Mouse (Mus musculus) limb, embryonic 10.5 days (tissue): ENCODE results near the gene Zic5. TPM values are rescaled to one million over a fixed set of nuclear protein-coding genes. Genes with fewer than 3 reads are reported as not detected.

ENCODE experiments used
- DNase-seq: peaks from one replicate; pipeline ENCODE4 v3.0.0-alpha.2; 2017; ENCODE audit warnings: low spot score
- H3K27ac ChIP-seq: fragments of 300-500 bp; sonication (generic); 2 replicates; pipeline ENCODE4 v1.5.1; 2016; ENCODE audit warnings: mild to moderate bottlenecking
- H3K27me3 ChIP-seq: fragments of 300-500 bp; sonication (generic); 2 replicates; pipeline ENCODE4 v1.6.1; 2016; ENCODE audit warnings: low read depth, mild to moderate bottlenecking; ENCODE audit not compliant: poor library complexity, severe bottlenecking
- H3K36me3 ChIP-seq: fragments of 300-500 bp; sonication (generic); 2 replicates; pipeline ENCODE4 v1.6.1; 2016; ENCODE audit warnings: mild to moderate bottlenecking, moderate library complexity
- H3K4me1 ChIP-seq: fragments of 300-500 bp; sonication (generic); 2 replicates; pipeline ENCODE4 v1.6.1; 2016
- H3K4me3 ChIP-seq: fragments of 300-500 bp; sonication (generic); 2 replicates; pipeline ENCODE4 v1.5.1; 2016; ENCODE audit warnings: mild to moderate bottlenecking, moderate library complexity
- H3K9me3 ChIP-seq: fragments of 300-500 bp; sonication (generic); replicated peaks from 2 replicates; pipeline ENCODE4 v1.6.1; 2016; ENCODE audit warnings: mild to moderate bottlenecking
- WGBS: fragments of 180-500 bp; shearing (Covaris S2); methylation state at CpG from one replicate; pipeline ENCODE4 v1.1.7; 2016; 5-methylcytosine and 5-hydroxymethylcytosine counted together
- polyA plus RNA-seq: library from polyadenylated mRNA; unstranded; fragments of >200 nt; fragmentation: Nextera tagmentation; extraction: Ambion mirVana; gene quantifications from 2 replicates; pipeline ENCODE4 v1.2.1, GENCODE M21; 2016

Zic5 gene
- polyA plus RNA-seq, 1 experiment from 2014 or later, result 14.9 TPM

DNA sequence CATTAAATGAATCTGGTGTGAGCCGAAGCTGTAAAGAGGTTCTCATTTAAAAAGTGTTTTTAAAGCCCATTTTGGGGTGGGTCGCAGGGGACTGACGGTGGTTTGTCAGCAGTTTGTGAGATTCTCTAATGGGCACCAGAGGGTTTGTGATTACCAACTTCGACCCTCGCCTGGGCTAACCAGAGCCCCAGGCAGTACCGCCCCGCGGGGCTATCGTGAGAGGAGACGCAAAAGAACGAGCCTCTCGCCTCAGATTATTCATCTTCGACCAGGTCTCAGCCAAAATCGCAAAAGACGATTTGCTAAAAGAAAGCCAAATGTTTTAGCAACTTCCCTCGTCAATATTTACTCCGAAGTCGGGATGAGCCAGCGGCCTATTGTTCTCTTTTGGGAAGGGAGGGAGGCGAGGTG, 11.8 kb upstream of the Zic5 start:
- WGBS, result under 1% methylated on average over 20 of the region's 20 CpGs
- peak overlapping the region; percentile 97 for H3K27ac ChIP-seq
- peak overlapping the region; percentile 88 for H3K4me3 ChIP-seq
- DNase-seq, result peak; percentile 66
- peaks cover 74% of the 10 kb centered on the region for H3K4me1 ChIP-seq
- peaks cover 19% of the 10 kb centered on the region for H3K36me3 ChIP-seq
- peaks cover 81% of the 10 kb centered on the region for H3K27me3 ChIP-seq
- no peaks in the 10 kb centered on the region for H3K9me3 ChIP-seq

GRCm38 (mm10) chr14:122476822-122477215, 11.3 kb upstream of the Zic5 start:
- H3K36me3 ChIP-seq, result peaks cover 19% of the 10 kb centered on the region
- peaks cover 78% of the 10 kb centered on the region for H3K27me3 ChIP-seq
- WGBS, result under 1% methylated on average over 18 of the region's 18 CpGs
- peak overlapping the region; percentile 88 for H3K4me3 ChIP-seq
- peak; percentile 37 for DNase-seq
- H3K9me3 ChIP-seq, result no peaks in the 10 kb centered on the region
- H3K4me1 ChIP-seq, result peaks cover 74% of the 10 kb centered on the region
- peak overlapping the region; percentile 97 for H3K27ac ChIP-seq

- Histone ChIP-seq H3K27ac (peak overlapping the region; percentile 97), H3K9me3 (no peaks in the 10 kb centered on the region), H3K4me1 (peaks cover 75% of the 10 kb centered on the region), H3K4me3 (peak overlapping the region; percentile 88), H3K27me3 (peaks cover 75% of the 10 kb centered on the region), H3K36me3 (peaks cover 19% of the 10 kb centered on the region)
- peak; percentile 73 for DNase-seq
- WGBS, result under 1% methylated on average over 62 of the region's 62 CpGs
These were observed 10.8 kb upstream of the Zic5 start for GRCm38 (mm10) chr14:122476041-122476821.

- H3K36me3 ChIP-seq, result peaks cover 19% of the 10 kb centered on the region
- peak overlapping the region; percentile 88 for H3K4me3 ChIP-seq
- no peaks in the 10 kb centered on the region for H3K9me3 ChIP-seq
- H3K27me3 ChIP-seq, result peaks cover 75% of the 10 kb centered on the region
- H3K27ac ChIP-seq, result peak overlapping the region; percentile 97
- peak; percentile 75 for DNase-seq
- peaks cover 72% of the 10 kb centered on the region for H3K4me1 ChIP-seq
- under 1% methylated on average over 65 of the region's 65 CpGs for WGBS
These were observed 10.1 kb upstream of the Zic5 start for GRCm38 (mm10) chr14:122475557-122476040.

DNA sequence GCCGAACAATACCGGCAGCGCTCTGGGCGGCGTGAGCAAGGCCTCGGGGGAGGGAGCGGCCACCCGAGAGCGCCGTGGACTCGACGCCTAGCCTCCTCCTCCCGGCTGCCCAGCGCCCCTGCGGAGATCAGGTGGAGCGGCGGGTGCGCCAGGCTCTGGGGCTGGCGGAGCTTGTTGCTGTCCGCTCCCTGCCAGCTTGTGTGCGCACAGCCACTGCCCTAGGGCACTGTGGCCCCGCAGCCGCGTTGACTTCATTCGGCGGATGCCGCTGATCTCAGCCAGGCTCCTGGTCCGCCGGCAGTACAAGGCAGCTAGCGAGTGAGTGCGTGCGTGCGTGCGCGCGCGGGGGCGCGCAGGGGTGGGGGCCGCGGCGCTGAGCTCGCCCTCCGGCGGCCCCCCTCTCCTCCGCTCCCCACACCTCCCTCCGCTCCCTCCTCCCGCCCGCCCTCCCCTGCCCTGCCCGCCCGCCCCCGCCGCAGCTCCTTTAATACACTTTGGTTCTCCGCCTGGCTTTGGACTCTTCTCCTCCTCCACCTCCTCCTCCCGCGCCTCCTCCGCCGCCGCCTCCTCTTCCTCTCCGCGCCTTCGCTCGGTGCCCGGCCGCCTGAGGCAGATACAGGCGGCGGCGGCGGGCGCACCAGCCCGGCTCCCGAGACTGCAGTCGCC, 9.5 kb upstream of the Zic5 start, which contains the start of gene Zic2:
Zic2 (plus strand) TSS at position 545 of the 666 bp plus-strand sequence.
- no peaks in the 10 kb centered on the region for H3K9me3 ChIP-seq
- peaks cover 66% of the 10 kb centered on the region for H3K4me1 ChIP-seq
- H3K27ac ChIP-seq, result peak within 1 kb of the TSS; percentile 97
- peaks cover 75% of the 10 kb centered on the region for H3K27me3 ChIP-seq
- WGBS, result under 1% methylated on average over 52 of the region's 73 CpGs
- DNase-seq, result peak; percentile 86
- peak within 1 kb of the TSS; percentile 88 for H3K4me3 ChIP-seq
- H3K36me3 ChIP-seq, result peaks cover 19% of the 10 kb centered on the region

GRCm38 (mm10) chr14:122474041-122474890, 8.8 kb upstream of the Zic5 start:
- peaks cover 83% of the 10 kb centered on the region for H3K27me3 ChIP-seq
- peaks cover 72% of the 10 kb centered on the region for H3K4me1 ChIP-seq
- H3K36me3 ChIP-seq, result peaks cover 19% of the 10 kb centered on the region
- DNase-seq, result peak; percentile 88
- H3K4me3 ChIP-seq, result peak overlapping the region; percentile 88
- H3K27ac ChIP-seq, result peak overlapping the region; percentile 97
- WGBS, result under 1% methylated on average over 57 of the region's 57 CpGs
- no peaks in the 10 kb centered on the region for H3K9me3 ChIP-seq

GRCm38 (mm10) chr14:122473211-122473751, 7.8 kb upstream of the Zic5 start:
- under 1% methylated on average over 17 of the region's 17 CpGs for WGBS
- Histone ChIP-seq H3K27ac (peak overlapping the region; percentile 97), H3K9me3 (no peaks in the 10 kb centered on the region), H3K36me3 (peaks cover 11% of the 10 kb centered on the region), H3K4me3 (peak overlapping the region; percentile 88), H3K27me3 (peaks cover 84% of the 10 kb centered on the region), H3K4me1 (peaks cover 74% of the 10 kb centered on the region)
- peak; percentile 67 for DNase-seq

DNA sequence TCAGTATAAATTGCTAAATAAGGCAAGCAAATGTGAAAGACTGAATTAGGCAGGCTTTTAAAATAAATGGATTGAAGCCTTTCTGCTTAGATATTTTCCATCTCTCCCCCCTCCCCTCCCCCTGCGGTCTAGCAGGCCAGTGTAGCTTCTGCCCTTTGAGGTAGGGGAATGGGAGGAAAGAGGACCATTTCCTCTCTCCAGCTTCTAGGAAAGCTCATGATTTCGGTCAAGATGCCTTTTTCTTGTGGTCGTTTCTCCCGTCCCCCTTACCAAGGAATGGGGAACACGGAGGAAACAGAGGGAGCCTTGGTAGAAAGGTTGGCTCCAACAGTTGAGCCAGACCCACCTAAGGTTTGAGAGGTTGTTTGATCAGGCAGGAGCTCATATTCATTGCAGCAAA, 7.2 kb upstream of the Zic5 start:
- peaks cover 86% of the 10 kb centered on the region for H3K27me3 ChIP-seq
- peak overlapping the region; percentile 97 for H3K27ac ChIP-seq
- no peaks in the 10 kb centered on the region for H3K9me3 ChIP-seq
- peaks cover 7% of the 10 kb centered on the region; the same call in 1 of the 2 replicates for H3K36me3 ChIP-seq
- H3K4me1 ChIP-seq, result peaks cover 78% of the 10 kb centered on the region
- H3K4me3 ChIP-seq, result peak overlapping the region; percentile 88
- WGBS, result 0% methylated on average over 5 of the region's 5 CpGs
- no peak for DNase-seq

DNA sequence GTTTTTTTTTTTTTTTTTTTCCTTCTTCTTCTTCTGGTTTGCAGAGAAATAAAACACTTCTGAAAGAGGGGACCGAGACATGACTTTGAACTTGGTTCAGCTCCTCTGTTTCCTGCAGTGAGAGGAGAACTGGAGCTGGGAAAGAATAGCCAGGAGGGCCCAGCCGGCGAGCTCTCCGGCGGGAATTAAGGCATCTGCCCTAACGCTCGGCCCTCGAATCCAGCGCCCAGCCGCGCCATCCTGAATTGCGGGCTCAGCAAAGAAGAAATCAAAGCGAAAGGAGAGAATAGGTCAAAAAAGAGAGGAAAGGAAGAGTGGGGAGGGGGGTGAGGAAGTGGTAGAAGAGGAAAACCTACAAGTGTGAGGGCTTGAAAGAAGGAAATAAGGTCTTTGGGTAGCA, 6.7 kb upstream of the Zic5 start:
- DNase-seq, result peak; percentile 56
- Histone ChIP-seq H3K4me1 (peaks cover 81% of the 10 kb centered on the region), H3K36me3 (peaks cover 7% of the 10 kb centered on the region; the same call in 1 of the 2 replicates), H3K27me3 (peaks cover 91% of the 10 kb centered on the region), H3K27ac (peak overlapping the region; percentile 97), H3K4me3 (peak overlapping the region; percentile 88), H3K9me3 (no peaks in the 10 kb centered on the region)
- WGBS, result 0% methylated on average over 13 of the region's 13 CpGs

- peaks cover 82% of the 10 kb centered on the region for H3K4me1 ChIP-seq
- WGBS, result 10% methylated on average over 30 of the region's 31 CpGs
- no peaks in the 10 kb centered on the region for H3K9me3 ChIP-seq
- peaks cover 93% of the 10 kb centered on the region for H3K27me3 ChIP-seq
- H3K4me3 ChIP-seq, result peak overlapping the region; percentile 88
- H3K36me3 ChIP-seq, result peaks cover 5% of the 10 kb centered on the region; the same call in 1 of the 2 replicates
- peak overlapping the region; percentile 44; the same call in 1 of the 2 replicates for H3K27ac ChIP-seq
- peak; percentile 42 for DNase-seq
These were observed 6.1 kb upstream of the Zic5 start for GRCm38 (mm10) chr14:122471449-122472085.

GRCm38 (mm10) chr14:122468971-122469755, 3.7 kb upstream of the Zic5 start:
- Histone ChIP-seq H3K4me3 (peak overlapping the region; percentile 38), H3K27ac (peak overlapping the region; percentile 80)
- WGBS, result 2% methylated on average over 28 of the region's 28 CpGs

More at GRCm38 (mm10) chr14:122468971-122469755, 3.7 kb upstream of the Zic5 start:
- Histone ChIP-seq H3K9me3 (no peaks in the 10 kb centered on the region), H3K27me3 (peaks cover 93% of the 10 kb centered on the region), H3K36me3 (no peaks in the 10 kb centered on the region), H3K4me1 (peaks cover 75% of the 10 kb centered on the region)
- peak; percentile 69 for DNase-seq
